Mouse (Mus musculus): ENCODE measurements around the gene Ghrl. TPM values are rescaled to one million over a fixed set of nuclear protein-coding genes. Genes with fewer than 3 reads are reported as not detected.

Gene Ghrl
- polyA plus RNA-seq, 1 experiment = 0.33 TPM

DNA sequence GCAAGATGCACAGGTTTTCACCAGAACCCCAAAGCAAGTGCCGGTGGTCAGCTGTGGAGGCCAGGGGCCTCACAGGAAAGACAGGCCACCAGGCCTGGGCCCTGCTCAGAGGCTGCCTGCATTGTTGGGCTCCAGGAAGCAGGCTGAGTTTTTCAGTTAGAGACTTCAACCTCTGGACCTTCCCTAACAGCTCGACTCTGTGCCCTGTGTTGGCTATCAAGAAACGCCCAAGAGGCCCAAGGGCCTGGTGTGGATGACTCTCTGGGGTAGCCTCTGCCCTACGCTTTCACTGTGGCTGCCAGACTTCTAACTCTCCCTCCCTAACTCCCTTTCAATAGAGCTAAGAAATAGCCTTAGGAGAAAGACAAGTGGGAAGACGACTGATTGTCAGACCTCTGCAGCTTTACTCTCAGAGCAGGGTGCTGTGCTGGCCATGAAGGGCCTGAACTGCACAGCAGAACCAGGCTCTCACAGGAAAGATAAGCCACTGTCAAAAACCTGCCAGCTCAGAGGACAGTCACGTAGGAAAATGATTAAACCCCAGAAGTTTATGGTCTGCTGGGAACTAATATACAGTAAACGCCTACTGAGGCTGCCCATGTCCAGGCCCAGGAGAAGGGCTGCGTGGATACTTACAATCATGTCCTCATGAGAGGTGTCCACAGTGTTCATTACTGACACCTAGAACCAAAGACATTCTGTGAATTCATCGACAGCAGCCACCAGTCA, 17.8 kb upstream of the Ghrl start:
- H3K79me2 ChIP-seq (ENCODE audit: control insufficient read depth, insufficient read depth) = peaks cover 54% of the 10 kb centered on the region
- H3ac ChIP-seq (ENCODE audit: control insufficient read depth, insufficient read length, low read depth) = no peak overlapping the region
- H3K27me3 ChIP-seq (ENCODE audit: control insufficient read depth, insufficient read depth, insufficient read length) = no peaks in the 10 kb centered on the region
- no peak for TF ChIP-seq CTCF (IDR thresholded peaks at IDR 0.05; ENCODE audit: control insufficient read depth, insufficient read depth, insufficient read length)
- TF ChIP-seq FOSL1 (IDR thresholded peaks at IDR 0.05; ENCODE audit: insufficient read depth, low read length, poor library complexity, severe bottlenecking) = no peak
- no peak for TF ChIP-seq CEBPB (IDR thresholded peaks at IDR 0.05; ENCODE audit: low read depth)
- no peak for TF ChIP-seq MYOG (IDR thresholded peaks at IDR 0.05; ENCODE audit: control insufficient read depth, extremely low read depth, insufficient read length)
- TF ChIP-seq MYOD1 (IDR thresholded peaks at IDR 0.05; ENCODE audit: control insufficient read depth, insufficient read length, low read depth) = no peak
- TF ChIP-seq MAX (IDR thresholded peaks at IDR 0.05) = no peak
- no peak for TF ChIP-seq USF1 (IDR thresholded peaks at IDR 0.05; ENCODE audit: low read depth)
- peaks cover 32% of the 10 kb centered on the region for H3K79me3 ChIP-seq (ENCODE audit: low read depth)
- no peak overlapping the region for H3K4me3 ChIP-seq (ENCODE audit: insufficient read depth, poor library complexity, severe bottlenecking)
- H3K36me3 ChIP-seq (ENCODE audit: control insufficient read depth, insufficient read depth) = peaks cover 61% of the 10 kb centered on the region

DNA sequence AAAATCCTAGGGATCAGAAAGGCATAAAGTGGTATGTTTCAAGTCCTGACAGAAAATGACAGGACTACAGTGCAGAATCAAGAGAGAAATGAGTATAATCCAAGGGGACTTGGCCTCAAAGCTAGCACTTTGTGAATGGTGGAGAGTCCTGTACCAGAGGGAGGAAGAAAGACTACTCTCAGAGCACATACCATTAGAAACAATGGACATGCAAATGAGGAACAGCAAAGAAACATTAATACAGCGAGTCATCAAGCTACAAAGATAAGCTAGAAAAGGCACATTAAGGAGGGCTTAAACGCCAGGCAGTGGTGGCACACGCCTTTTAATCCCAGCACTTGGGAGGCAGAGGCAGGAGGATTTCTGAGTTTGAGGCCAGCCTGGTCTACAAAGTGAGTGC, 11.6 kb upstream of the Ghrl start:
- H3K36me3 ChIP-seq (ENCODE audit: control insufficient read depth, insufficient read depth) = peaks cover 95% of the 10 kb centered on the region
- peaks cover 2% of the 10 kb centered on the region for H3K79me3 ChIP-seq (ENCODE audit: low read depth)
- H3K27me3 ChIP-seq (ENCODE audit: control insufficient read depth, insufficient read depth, insufficient read length) = no peaks in the 10 kb centered on the region
- TF ChIP-seq CTCF (IDR thresholded peaks at IDR 0.05; ENCODE audit: control insufficient read depth, insufficient read depth, insufficient read length) (no peak), MYOD1 (IDR thresholded peaks at IDR 0.05; ENCODE audit: control insufficient read depth, insufficient read length, low read depth) (no peak), FOSL1 (IDR thresholded peaks at IDR 0.05; ENCODE audit: insufficient read depth, low read length, poor library complexity, severe bottlenecking) (no peak), CEBPB (IDR thresholded peaks at IDR 0.05; ENCODE audit: low read depth) (no peak), USF1 (IDR thresholded peaks at IDR 0.05; ENCODE audit: low read depth) (no peak), MAX (IDR thresholded peaks at IDR 0.05) (no peak), MYOG (IDR thresholded peaks at IDR 0.05; ENCODE audit: control insufficient read depth, extremely low read depth, insufficient read length) (no peak)
- H3K4me3 ChIP-seq (ENCODE audit: insufficient read depth, poor library complexity, severe bottlenecking) = no peak overlapping the region
- H3K79me2 ChIP-seq (ENCODE audit: control insufficient read depth, insufficient read depth) = peaks cover 26% of the 10 kb centered on the region
- H3ac ChIP-seq (ENCODE audit: control insufficient read depth, insufficient read length, low read depth) = no peak overlapping the region

- Histone ChIP-seq H3K79me3 (ENCODE audit: low read depth) (no peaks in the 10 kb centered on the region), H3K36me3 (ENCODE audit: control insufficient read depth, insufficient read depth) (peaks cover 84% of the 10 kb centered on the region)
- TF ChIP-seq CEBPB (IDR thresholded peaks at IDR 0.05; ENCODE audit: low read depth) (no peak), USF1 (IDR thresholded peaks at IDR 0.05; ENCODE audit: low read depth) (no peak), FOSL1 (IDR thresholded peaks at IDR 0.05; ENCODE audit: insufficient read depth, low read length, poor library complexity, severe bottlenecking) (no peak), MYOD1 (IDR thresholded peaks at IDR 0.05; ENCODE audit: control insufficient read depth, insufficient read length, low read depth) (no peak)
Observed at GRCm38 (mm10) chr6:113728181-113728580, 8.5 kb upstream of the Ghrl start.

DNA sequence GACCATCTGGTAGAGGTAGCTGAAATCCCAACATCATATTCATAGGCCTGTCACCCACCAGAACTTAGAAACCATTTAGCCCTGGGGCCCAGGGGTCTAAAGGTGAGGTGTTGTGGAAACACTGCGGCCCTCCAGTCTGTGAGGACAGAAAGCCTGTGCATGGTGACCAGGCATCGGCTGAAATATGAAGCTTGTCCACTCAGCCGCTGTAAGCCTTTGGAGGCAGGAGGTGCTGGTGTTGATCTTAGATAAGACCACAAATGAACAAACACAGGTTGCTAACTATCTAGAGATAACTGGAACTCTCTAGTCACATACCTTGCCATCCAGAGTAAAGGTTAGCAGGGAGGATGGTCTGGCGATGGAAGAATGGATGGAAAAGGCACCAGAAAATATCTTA, 1.4 kb upstream of the Ghrl start:
- no peaks in the 10 kb centered on the region for H3K79me2 ChIP-seq (ENCODE audit: control insufficient read depth, insufficient read depth)
- no peak for TF ChIP-seq MYOD1 (IDR thresholded peaks at IDR 0.05; ENCODE audit: control insufficient read depth, insufficient read length, low read depth)
- TF ChIP-seq CEBPB (IDR thresholded peaks at IDR 0.05; ENCODE audit: low read depth) = no peak
- H3K79me3 ChIP-seq (ENCODE audit: low read depth) = no peaks in the 10 kb centered on the region
- H3K27me3 ChIP-seq (ENCODE audit: control insufficient read depth, insufficient read depth, insufficient read length) = no peaks in the 10 kb centered on the region
- H3ac ChIP-seq (ENCODE audit: control insufficient read depth, insufficient read length, low read depth) = no peak overlapping the region
- H3K4me3 ChIP-seq (ENCODE audit: insufficient read depth, poor library complexity, severe bottlenecking) = no peak overlapping the region
- peaks cover 48% of the 10 kb centered on the region for H3K36me3 ChIP-seq (ENCODE audit: control insufficient read depth, insufficient read depth)

More at GRCm38 (mm10) chr6:113728181-113728580, 8.5 kb upstream of the Ghrl start:
- no peaks in the 10 kb centered on the region for H3K27me3 ChIP-seq (ENCODE audit: control insufficient read depth, insufficient read depth, insufficient read length)
- H3K79me2 ChIP-seq (ENCODE audit: control insufficient read depth, insufficient read depth) = peaks cover 17% of the 10 kb centered on the region
- no peak overlapping the region for H3ac ChIP-seq (ENCODE audit: control insufficient read depth, insufficient read length, low read depth)
- H3K4me3 ChIP-seq (ENCODE audit: insufficient read depth, poor library complexity, severe bottlenecking) = no peak overlapping the region

DNA sequence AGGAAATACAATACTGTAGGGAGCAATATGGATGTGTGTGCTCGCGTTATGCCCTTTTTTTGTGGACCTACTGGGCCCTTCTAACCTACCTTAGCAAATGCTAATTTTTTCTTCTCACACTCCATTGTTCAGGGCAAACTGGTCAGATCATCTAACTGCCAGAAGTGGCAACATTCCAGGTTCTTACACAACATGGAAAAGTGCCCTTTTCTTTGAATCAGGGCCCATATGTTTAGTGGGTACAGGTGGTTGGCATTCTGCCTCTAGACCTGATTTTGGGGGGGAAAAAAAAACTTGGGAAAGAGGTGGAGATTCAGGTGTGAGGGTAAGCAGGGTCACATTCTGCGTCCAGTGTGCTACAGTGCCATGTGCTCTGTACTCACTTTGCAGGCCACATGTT, 2.1 kb downstream of the Ghrl start:
- no peak overlapping the region for H3K4me3 ChIP-seq (ENCODE audit: insufficient read depth, poor library complexity, severe bottlenecking)
- peaks cover 61% of the 10 kb centered on the region for H3K36me3 ChIP-seq (ENCODE audit: control insufficient read depth, insufficient read depth)
- peaks cover 2% of the 10 kb centered on the region for H3K79me3 ChIP-seq (ENCODE audit: low read depth)
- no peaks in the 10 kb centered on the region for H3K27me3 ChIP-seq (ENCODE audit: control insufficient read depth, insufficient read depth, insufficient read length)
- no peak overlapping the region for H3ac ChIP-seq (ENCODE audit: control insufficient read depth, insufficient read length, low read depth)
- TF ChIP-seq MYOD1 (IDR thresholded peaks at IDR 0.05; ENCODE audit: control insufficient read depth, insufficient read length, low read depth) (no peak), USF1 (IDR thresholded peaks at IDR 0.05; ENCODE audit: low read depth) (no peak)
- H3K79me2 ChIP-seq (ENCODE audit: control insufficient read depth, insufficient read depth) = no peaks in the 10 kb centered on the region

GRCm38 (mm10) chr6:113714797-113715196, 4.9 kb downstream of the Ghrl start:
- TF ChIP-seq MAX (IDR thresholded peaks at IDR 0.05) = no peak
- no peak for TF ChIP-seq USF1 (IDR thresholded peaks at IDR 0.05; ENCODE audit: low read depth)
- no peak for TF ChIP-seq MYOG (IDR thresholded peaks at IDR 0.05; ENCODE audit: control insufficient read depth, extremely low read depth, insufficient read length)
- TF ChIP-seq CTCF (IDR thresholded peaks at IDR 0.05; ENCODE audit: control insufficient read depth, insufficient read depth, insufficient read length) = no peak
- TF ChIP-seq CEBPB (IDR thresholded peaks at IDR 0.05; ENCODE audit: low read depth) = no peak
- TF ChIP-seq FOSL1 (IDR thresholded peaks at IDR 0.05; ENCODE audit: insufficient read depth, low read length, poor library complexity, severe bottlenecking) = no peak
- TF ChIP-seq MYOD1 (IDR thresholded peaks at IDR 0.05; ENCODE audit: control insufficient read depth, insufficient read length, low read depth) = no peak
- Histone ChIP-seq H3K4me3 (ENCODE audit: insufficient read depth, poor library complexity, severe bottlenecking) (no peak overlapping the region), H3K36me3 (ENCODE audit: control insufficient read depth, insufficient read depth) (peaks cover 81% of the 10 kb centered on the region), H3ac (ENCODE audit: control insufficient read depth, insufficient read length, low read depth) (no peak overlapping the region), H3K79me3 (ENCODE audit: low read depth) (peaks cover 2% of the 10 kb centered on the region), H3K27me3 (ENCODE audit: control insufficient read depth, insufficient read depth, insufficient read length) (no peaks in the 10 kb centered on the region), H3K79me2 (ENCODE audit: control insufficient read depth, insufficient read depth) (no peaks in the 10 kb centered on the region)

Data from C2C12 (cell line).